Mouse (Mus musculus) layer of hippocampus, postnatal 36 days (tissue): ENCODE measurements around the gene Cpa1. TPM values are rescaled to one million over a fixed set of nuclear protein-coding genes. Genes with fewer than 3 reads are reported as not detected.

Source experiments
- DNase-seq, 2 experiments: peaks; one replicate each; pipeline ENCODE4 v3.0.0; 2022
- total RNA-seq, 2 experiments: library from RNA; stranded (reverse); gene quantifications; 2 replicates each; pipeline ENCODE4 v1.2.3; 2021

Gene Cpa1
- total RNA-seq, 2 experiments from 2014 or later = not detected

DNA sequence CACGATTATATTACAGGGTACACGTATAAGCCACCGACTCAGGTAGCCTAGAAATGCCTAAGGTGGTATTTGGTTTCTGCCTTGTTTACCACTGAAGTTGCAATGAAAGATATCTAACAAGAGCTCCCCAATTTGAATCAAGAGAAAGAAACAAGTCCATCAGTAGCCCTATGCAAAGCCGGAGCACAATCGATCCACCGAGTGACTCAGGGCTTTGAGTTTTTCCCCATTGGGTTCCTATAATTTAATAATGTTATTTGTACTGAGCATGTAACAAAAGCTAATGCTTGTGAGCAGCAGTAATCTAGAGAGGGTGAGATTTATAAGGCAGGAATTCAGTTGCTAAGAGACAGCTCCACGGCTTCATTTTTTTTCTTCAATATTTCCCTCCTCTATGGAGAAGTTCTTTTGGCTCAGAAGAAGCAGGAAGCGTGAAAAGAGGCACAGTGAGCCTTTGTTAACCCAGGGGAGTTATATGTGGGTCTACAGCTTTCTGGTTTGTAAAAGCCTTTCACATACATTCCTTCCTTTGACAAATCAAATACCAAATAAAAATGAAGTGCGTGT, 35.8 kb downstream of the Cpa1 start:
- peak in 1 of 2 experiments; percentile 27 for DNase-seq

DNA sequence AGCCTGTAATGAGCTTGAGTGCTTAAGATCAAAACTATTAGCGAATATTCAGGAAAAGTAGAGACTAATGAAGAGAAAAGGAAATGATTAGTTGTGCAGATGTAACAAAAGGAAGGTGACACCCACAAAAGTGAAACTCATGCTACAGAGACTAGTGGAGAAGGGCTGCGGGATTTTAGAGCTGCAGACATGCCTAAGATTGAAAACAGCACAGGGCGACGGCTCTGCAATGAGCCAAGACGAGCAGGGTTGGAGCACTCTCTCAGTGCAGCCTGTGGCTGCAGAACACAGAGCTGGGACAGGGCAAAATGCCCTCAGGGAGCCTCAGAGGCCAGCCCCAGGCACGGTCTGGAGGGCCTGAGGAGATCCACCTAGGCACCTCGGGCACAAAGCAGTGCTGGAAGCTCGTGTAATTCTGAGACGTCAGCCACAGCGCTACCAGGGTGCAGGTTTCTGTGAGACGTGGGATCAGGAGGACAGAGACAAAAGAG, 36.3 kb downstream of the Cpa1 start:
- DNase-seq = peak in 1 of 2 experiments; percentile 34

DNA sequence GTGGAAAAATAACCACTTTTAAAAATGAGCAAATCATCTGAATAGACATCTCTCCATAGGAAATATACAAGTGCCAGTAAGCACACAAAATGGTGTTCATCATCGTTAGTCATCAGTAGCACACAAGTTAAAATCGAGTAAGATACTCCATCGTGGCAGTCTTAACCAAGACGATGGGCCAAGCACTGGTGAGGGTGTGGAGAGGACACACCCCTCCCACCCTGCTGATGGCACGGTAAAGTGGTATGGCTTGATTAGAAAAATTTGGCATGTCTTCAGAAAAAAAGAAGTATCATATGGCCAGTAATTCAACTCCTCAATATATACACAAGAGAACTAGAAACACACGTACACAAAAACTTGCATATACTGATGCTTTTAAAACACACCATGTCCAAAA, 37.5 kb downstream of the Cpa1 start:
- no peak for DNase-seq

DNA sequence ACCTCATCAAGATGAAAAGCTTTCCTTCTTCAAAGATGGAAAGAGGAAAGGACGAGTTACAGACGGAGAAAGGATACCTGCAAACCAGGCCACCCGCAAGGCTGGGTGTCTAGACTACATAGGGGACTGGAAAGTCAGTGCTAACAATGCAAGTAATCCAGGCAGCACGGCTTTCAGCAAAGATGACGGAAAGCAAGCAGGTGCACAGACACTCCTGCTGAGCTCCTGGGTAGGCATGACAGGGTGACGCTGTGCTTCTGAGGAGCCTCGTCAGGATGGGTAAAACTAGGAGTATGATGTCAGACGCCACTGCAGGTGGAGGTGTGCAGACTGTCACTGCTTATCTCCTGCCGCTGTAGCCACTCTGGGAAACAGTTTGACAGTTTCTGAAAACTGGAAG, 38.6 kb downstream of the Cpa1 start:
- DNase-seq = no peak

DNA sequence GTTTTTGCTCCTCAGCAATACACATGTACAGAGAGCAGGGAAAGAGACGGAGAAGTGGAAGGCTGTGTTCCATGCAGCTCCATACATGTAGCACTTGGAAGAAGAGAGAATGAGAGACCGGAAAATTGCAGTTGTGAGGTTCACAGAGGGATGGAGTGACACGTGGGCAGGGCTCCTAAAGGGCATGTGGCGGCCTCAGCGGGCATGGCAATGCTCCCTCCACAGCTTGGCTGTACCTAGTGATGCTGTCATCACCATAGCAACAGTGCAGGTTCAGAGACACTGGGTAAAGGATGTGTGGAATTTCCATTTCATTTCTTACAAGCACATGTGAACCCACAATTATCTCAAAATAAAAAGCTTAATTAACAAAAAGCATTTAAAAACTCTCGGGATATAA, 39.5 kb downstream of the Cpa1 start:
- no peak for DNase-seq

DNA sequence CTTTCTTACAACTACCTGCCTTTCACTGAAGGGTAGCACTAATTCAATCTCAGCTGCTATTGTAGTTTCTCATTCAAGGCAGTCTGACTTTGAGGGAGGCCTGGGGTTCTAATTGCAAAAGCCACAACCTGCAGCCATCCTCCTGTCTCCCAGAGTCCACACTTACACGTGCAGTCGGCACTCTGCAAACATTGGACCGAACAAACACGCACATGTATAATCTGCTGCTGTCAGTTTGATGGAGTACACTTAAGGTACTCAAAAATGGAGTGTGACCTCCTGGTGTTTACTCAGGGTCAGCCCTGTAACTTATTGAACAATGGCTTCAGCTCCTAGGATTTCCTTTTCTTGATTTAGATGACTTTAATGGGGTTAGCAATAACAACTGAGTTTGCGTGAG, 40.5 kb downstream of the Cpa1 start:
- DNase-seq = no peak

DNA sequence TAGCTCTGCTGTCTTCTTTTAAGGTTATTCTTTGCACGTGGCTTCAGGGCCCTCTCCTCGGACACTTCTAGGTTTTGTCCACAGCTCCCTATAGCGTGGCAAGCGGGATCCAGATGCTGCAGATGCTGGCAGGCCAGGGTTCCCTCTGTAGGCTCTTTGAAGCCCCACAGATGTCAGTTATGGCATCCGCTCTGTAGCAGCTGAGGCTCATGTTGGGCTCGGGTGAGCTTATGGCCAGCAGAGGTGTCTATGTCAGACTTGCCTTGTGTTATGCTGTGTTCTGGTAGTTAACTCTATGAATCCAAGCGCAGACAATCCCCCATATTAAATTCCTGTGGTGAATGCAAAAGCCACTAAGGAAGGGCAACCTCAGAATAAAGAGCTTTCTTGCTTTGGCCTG, 41.4 kb downstream of the Cpa1 start:
- no peak for DNase-seq

DNA sequence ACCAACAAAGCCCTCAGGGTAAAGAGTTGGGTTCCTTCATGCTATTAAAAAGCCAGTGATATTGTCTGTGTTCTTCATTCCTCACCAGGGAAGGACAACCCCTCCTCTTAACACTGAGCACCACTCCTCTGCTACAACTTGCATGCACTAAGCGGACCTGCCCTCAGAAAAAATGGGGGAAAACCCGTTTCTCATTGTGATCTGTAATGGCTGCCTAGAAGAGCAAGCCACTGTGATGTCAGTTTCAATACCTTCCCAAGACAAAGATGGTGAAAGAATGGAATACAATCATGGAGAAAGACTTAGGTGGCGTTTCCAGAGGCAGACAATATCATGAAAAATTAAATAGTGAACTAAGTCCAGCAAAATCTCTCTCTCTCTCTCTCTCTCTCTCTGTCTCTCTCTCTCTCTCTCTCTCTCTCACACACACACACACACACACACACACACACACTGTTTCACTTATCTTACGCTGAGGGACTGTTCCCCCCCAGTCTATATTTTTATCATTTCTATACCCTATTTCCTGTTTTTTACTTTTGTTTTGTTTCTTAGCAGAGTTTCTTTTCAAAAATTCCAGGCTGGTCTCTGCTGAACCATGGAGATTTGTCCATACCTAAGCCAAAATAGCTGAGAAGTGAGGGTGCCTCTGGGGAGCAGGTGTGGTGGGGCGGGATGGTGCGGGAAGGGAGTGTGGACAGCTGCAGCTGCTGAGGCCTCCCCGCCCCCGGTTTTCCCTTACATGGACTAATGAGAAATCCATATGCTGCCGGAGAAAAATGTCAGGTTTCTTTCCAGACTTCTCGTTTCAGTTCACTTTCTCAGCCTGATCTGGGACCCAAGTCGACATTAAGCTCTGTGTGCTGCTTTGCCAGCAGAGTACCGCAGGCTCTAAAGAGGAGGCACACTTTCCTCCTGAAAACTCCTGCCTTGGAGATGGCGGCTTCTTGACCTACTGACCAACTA, 43.2 kb downstream of the Cpa1 start:
- no peak for DNase-seq

DNA sequence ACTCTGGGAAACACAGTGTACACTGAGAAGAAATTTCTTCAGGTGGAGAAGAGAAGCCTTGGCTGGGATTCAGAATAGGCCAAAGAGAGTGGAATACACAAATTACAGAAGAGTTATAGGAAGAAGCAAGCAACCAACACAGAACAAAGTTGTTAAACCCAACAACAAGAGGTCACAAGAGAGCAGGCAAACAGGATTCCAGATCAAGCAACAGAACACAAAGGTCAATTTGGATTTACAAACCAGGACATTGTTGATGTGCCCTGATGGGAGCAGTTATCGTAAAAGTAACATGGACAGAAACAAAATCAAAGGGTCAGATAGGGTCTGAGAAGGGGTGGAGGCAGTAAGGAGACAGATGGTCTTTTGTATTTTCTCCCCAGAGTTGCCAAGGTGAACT, 45.6 kb downstream of the Cpa1 start:
- DNase-seq = no peak

DNA sequence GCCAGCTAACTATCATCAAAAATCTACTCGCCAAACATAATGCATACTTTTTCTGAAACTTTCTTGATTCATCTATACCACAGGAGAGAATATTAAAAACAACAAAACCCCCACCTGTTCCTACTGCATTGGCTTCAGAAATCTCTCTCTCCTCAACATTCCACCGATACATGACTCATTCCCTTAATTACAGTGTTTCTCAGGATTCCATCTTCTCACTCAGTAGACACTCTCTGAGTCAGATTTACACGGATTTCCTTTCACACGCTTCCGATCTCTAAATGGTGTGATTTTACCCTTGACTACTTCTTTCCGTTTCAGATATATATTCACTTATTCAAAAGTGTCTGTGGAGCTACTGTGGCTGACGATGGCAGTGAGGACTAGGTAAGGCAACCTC, 48.2 kb downstream of the Cpa1 start:
- no peak for DNase-seq

DNA sequence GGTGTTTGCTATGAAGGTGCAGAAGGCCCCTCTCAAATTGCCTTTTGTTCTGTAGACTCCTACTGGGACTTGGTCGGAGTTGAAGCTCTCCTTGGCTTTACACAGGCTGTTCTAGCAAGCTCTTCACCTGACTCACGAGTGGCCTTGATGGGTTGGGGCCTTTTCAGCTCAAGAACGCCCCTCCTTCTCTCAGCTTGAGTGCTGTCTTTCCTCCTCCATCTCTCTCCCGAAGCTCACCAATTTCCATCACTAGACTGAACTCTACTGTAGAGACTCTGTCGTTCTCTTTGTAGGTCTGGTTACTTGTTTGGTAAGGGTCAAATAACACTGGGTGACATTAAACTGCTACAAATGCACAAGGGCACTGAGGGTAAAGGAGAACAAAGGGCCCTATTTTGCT, 53.8 kb downstream of the Cpa1 start:
- no peak for DNase-seq

DNA sequence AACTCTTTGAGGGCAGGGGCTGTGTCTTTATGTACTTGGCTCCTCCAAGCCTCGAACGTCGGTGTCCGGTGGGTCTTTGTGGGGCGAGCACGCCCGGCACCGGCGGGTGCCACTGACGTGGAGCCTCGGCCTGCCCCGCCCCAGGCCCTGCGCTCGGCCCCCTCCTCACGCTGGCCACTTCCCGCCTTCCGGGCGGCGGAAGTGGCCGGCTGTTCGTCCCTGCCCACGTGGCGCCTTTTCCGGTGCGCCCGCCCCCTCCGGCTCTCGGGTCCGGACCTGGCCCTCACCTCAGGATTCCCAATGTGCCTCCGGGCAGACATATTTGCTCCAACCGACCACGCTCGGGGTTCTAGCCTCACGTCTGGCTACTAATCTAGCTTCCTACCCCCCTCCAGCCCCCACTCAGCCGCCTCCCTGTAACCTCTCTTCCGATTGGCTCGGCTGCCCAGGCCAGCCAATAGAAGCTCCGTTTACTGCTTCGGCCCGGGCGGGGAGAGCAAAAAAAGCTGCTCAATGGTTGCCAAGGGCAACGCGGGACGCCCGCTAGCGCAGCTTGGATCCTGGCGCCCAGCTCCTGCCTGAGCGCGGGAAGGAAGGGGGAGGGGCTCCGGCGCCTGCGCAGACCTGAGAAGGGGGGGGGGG, 54.5 kb downstream of the Cpa1 start, which contains the start of gene Cep41:
TSS of gene Cep41 (minus strand) at position 400 of the 642 bp plus-strand sequence.
- peak; percentile 98 to 99 for DNase-seq

DNA sequence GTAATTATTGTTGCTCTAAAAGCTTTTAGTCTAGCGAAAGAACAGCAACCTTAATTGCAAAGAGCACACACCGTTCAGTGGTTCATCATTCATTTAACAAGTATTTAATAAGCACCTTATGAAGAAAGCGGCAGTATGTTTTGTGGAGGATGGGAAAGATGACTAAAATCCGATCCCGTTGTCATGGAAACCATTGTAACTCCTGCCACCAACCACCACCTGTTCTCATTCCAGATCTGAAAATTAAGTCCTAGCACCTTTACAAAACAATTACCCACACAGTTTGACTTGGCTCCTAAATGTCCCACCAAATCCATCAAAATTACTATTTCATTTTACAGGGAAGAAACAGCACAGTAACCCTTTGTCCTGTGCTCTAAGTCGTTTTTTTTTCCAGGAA, 55.2 kb downstream of the Cpa1 start:
- peak in 1 of 2 experiments; percentile 30 for DNase-seq

Other genes starting within 250 kb of the Cpa1 start
- gene Zc3hc1, start 248.2 kb upstream of the Cpa1 start, total RNA-seq = 10 to 100 TPM; 24.5 to 27.9 TPM
- gene Klhdc10, start 237.3 kb upstream of the Cpa1 start, total RNA-seq = 10 to 100 TPM; 95.9 to 97.0 TPM
- 10 to 100 TPM; 19.2 to 25.2 TPM for gene Tmem209, start 129.4 kb upstream of the Cpa1 start, total RNA-seq
- 1 to 10 TPM in 1 of 2 experiments, under 1 TPM in 1; 0.70 to 1.2 TPM for gene Ssmem1, start 129.4 kb upstream of the Cpa1 start, total RNA-seq
- 1 to 10 TPM in 1 of 2 experiments, under 1 TPM in 1; 0.92 to 2.0 TPM for gene Cpa2, start 97.6 kb upstream of the Cpa1 start, total RNA-seq
- gene Cpa4, start 70.8 kb upstream of the Cpa1 start, total RNA-seq = not detected
- gene Cpa5, start 28.2 kb upstream of the Cpa1 start, total RNA-seq = not detected
- 1 to 10 TPM; 6.7 to 6.8 TPM for gene Cep41, start 54.5 kb downstream of the Cpa1 start, total RNA-seq
- 10 to 100 TPM; 48.4 to 52.7 TPM for gene Mest, start 84.3 kb downstream of the Cpa1 start, total RNA-seq